ENCODE assay signal across 12 mouse cellular contexts in genomic region chr17:9765680-9766250, GRCm38 (mm10).
DNase-seq lines count a peak whose midpoint lies in the region; ATAC-seq and TF ChIP-seq lines count a peak whose summit lies in the region.
"Had no signal": no experiment of that assay in that cellular context is flagged by ENCODE, and none has a peak within 500 bp of the region (broad histone marks: within the 10 kb centered on the region; RNA-seq: fewer than 3 reads in every experiment).

No protein-coding gene starts in this region.

- H3K4me1 ChIP-seq in hindbrain, embryonic 13.5 days (replicated peaks) = peaks cover 36% of the 10 kb centered on the region
- peaks cover 3% of the 10 kb centered on the region; the same call in 1 of the 2 replicates for H3K4me1 ChIP-seq in midbrain, postnatal 0 days (ENCODE audit: insufficient read depth, low read length)

- intact Hi-C loops in gastrocnemius, adult 2 months (cut with DNase I) = loop anchor here (2.0 to 10.0 kb wide), 2 partner anchors 127 to 269 kb away; no protein-coding TSS in a partner anchor

- H3K27me3 ChIP-seq in hindbrain, embryonic 13.5 days = no peaks in the 10 kb centered on the region
- no peaks in the 10 kb centered on the region for H3K27me3 ChIP-seq in midbrain, postnatal 0 days (ENCODE audit: insufficient read depth, low read length)

- H3K4me3 ChIP-seq in gastrocnemius, adult 2 months = no peak overlapping the region; the same call in 1 of the 2 replicates
- no peak overlapping the region for H3K4me3 ChIP-seq in hindbrain, embryonic 13.5 days
- no peak overlapping the region for H3K4me3 ChIP-seq in midbrain, postnatal 0 days (ENCODE audit: low read depth, low read length)

- no peaks in the 10 kb centered on the region for H3K9me3 ChIP-seq in hindbrain, embryonic 13.5 days
- H3K9me3 ChIP-seq in midbrain, postnatal 0 days (ENCODE audit: low read length) = no peaks in the 10 kb centered on the region
- H3K9me3 ChIP-seq: limb, embryonic 12.5 days had no signal

- no peak overlapping the region; the same call in 1 of the 2 replicates for H3K4me2 ChIP-seq in hindbrain, embryonic 13.5 days
- H3K4me2 ChIP-seq in midbrain, postnatal 0 days (ENCODE audit: low read depth, low read length, poor library complexity, severe bottlenecking) = no peak overlapping the region

- no peak for DNase-seq in gastrocnemius, adult 2 months
- DNase-seq in gastrocnemius, adult 8-10 months (ENCODE audit: low spot score in 2 of 2) = no peak
- peak; percentile 31 for DNase-seq in embryo, embryonic 11 days
- no peak for DNase-seq in midbrain, postnatal 0 days (ENCODE audit: low spot score)
- no peak for DNase-seq in T-cell, adult 2 months (ENCODE audit: low spot score)
- DNase-seq in thymus, postnatal 10 days (ENCODE audit: low spot score in 2 of 2) = no peak
- DNase-seq in cerebellum, adult 11-12 months = no peak
- DNase-seq: gastrocnemius, postnatal 36 days; layer of hippocampus, adult 9-11 months; thymus, adult 2 months had no signal

- H3K36me3 ChIP-seq in hindbrain, embryonic 13.5 days = no peaks in the 10 kb centered on the region
- no peaks in the 10 kb centered on the region for H3K36me3 ChIP-seq in midbrain, postnatal 0 days (ENCODE audit: insufficient read depth, low read length)
- H3K36me3 ChIP-seq: limb, embryonic 12.5 days had no signal

- no peak for TF ChIP-seq CTCF in gastrocnemius, adult 2 months (IDR thresholded peaks at IDR 0.05)
- TF ChIP-seq CTCF in midbrain, postnatal 0 days (IDR thresholded peaks at IDR 0.05) = no peak

- no peak for ATAC-seq in hindbrain, embryonic 13.5 days (ENCODE audit: low FRiP score)
- ATAC-seq in midbrain, postnatal 0 days (ENCODE audit: low FRiP score) = no peak

- 30% methylated on average over 5 of the region's 5 CpGs for WGBS in hindbrain, embryonic 13.5 days
- 47% methylated on average over 5 of the region's 5 CpGs for WGBS in midbrain, postnatal 0 days

- H3K27ac ChIP-seq in gastrocnemius, adult 2 months = peak overlapping the region; percentile 89
- H3K27ac ChIP-seq in hindbrain, embryonic 13.5 days = peak overlapping the region; percentile 87
- H3K27ac ChIP-seq in midbrain, postnatal 0 days (ENCODE audit: low read depth, low read length) = peak overlapping the region; percentile 34
- H3K27ac ChIP-seq: limb, embryonic 12.5 days had no signal

- H3K9ac ChIP-seq in hindbrain, embryonic 13.5 days = no peak overlapping the region
- no peak overlapping the region for H3K9ac ChIP-seq in midbrain, postnatal 0 days (replicated peaks; ENCODE audit: low read length, poor library complexity, severe bottlenecking)

Comparison
In these comparisons a context has a peak if more than half of its experiments do, and no peak if none do; other contexts are left out.
1. H3K27ac ChIP-seq: peak in every context shown above with its lines; median percentile 89 in gastrocnemius, adult 2 months; 87 in hindbrain, embryonic 13.5 days; 34 in midbrain, postnatal 0 days.